Mouse (Mus musculus): ENCODE data around the gene Gm10100.
"Not testable (repeated sequence)": the region's sequence is repeated elsewhere in the genome, so short reads cannot be mapped to it uniquely, and the experiment has no call there.

The Gm10100 gene

GRCm38 (mm10) chr10:77726186-77726585, at the start of gene Gm10100:
Gene Gm10100, plus strand, starts transcription at chr10:77726486.
- no peak for DNase-seq

DNA sequence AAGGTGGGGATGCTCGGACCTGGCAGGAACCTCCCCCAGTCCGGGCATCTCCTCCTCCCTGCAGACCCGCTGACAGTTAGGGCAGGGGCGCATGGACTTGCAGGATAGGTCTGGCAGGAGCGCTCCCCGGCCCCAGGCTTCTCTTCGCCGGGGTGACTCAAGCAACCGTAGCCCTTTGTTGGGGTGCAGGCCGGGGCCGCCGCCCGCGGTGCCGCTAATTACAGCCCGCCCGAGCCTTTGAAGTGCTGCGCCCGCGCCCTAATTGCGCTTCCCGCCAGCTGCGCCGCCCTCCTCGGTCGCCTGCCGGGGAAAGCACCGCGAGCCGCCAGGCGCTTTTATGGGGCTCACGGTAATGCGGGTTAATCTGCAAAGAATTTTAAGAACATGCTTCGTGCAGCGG, 48.7 kb upstream of the Gm10100 start:
- no peak for DNase-seq

DNA sequence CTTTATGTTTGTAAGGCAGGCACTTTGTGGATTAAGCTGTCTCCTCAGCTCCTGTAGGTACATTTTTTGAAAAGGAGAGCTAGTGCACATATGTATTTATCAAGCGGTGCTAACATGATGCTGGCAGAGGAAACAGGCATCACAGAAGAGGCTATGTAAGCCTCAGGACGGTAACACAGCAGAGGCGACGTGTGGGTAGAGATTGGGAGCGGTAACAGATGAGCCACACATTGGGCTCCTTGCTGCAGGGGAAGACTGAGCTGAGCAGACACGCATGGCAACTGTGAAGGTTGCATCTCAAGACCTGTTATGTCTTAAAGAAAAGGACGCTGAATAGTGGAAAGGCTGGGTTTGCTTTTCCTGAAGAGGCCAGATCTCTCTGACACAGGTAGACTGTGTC, 43.3 kb upstream of the Gm10100 start:
- no peak for DNase-seq

GRCm38 (mm10) chr10:77684181-77684580, 42.1 kb upstream of the Gm10100 start:
- DNase-seq: no peak

- no peak for DNase-seq
Measured at GRCm38 (mm10) chr10:77685895-77686664, 40.2 kb upstream of the Gm10100 start, which contains the start of gene Tspear. Gene Tspear, plus strand, starts transcription at chr10:77686569.

DNA sequence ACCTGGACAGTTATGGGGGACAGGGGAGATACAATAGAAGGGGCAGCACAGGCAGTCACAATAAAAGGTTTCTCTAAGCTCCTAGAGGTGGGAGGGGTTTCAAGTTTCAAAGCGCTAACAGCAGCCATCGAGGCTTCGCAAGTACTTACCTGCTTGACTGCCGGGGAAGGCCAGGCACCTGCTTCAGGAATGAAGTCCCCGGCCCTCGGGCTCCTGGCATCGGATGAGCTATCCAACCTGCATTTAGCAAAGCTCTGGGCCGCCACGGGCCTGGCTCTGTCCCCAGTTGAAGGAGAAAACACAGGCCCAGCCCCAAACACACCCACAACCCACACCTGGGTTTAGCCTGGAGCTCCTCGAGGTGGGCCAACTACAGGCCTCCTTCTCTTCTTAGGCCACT, 39.3 kb upstream of the Gm10100 start:
- DNase-seq: no peak

GRCm38 (mm10) chr10:77690356-77690807, 35.9 kb upstream of the Gm10100 start, which contains the start of gene Gm19402:
Gene Gm19402, minus strand, starts transcription at chr10:77690757.
- DNase-seq: not testable (repeated sequence)

DNA sequence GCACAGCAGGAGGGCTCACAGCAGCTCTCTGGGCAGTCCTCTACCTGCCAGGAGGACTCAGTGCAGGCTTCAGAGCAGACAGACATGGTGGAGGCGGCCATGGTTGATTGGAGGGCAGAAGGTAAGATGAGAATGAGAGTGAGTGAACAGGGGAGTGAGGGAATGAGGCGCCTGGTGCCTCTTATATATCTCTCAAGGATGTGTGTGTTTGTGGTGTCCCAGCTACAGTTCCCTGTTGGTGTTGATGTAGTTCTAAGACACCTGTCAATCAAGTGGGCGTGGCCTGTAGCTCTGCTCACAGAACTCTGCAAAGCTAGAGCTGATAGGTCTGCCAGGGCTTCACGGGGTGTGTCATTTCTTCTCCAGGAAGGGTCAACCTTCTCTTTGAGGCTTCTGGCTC, 29.2 kb upstream of the Gm10100 start, which contains the start of gene Gm9508:
Gm9508 (minus strand) TSS at position 101 of the 400 bp plus-strand sequence.
- DNase-seq: no peak

DNA sequence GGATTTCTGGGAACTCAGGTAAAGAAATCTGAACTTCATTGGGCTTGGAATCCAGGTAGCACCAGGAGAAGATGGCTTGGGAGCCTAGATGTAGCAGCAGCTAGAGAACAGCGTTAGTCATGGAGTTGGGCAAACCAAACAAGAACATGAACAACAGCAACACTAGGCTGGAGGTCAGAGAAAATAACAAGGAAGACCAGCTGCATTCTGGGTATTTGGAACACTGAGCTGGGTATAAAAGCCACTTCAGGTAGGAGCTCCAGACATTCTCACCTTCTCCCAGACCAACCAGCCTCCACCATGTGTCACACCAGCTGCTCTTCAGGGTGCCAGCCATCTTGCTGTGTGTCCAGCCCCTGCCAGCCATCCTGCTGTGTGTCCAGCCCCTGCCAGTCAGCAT, 20.0 kb upstream of the Gm10100 start, which contains the start of gene Gm10272:
Gm10272 (plus strand) TSS at position 301 of the 400 bp plus-strand sequence.
- no peak for DNase-seq

- no peak for DNase-seq
Measured at GRCm38 (mm10) chr10:77709831-77710230, 16.5 kb upstream of the Gm10100 start.

- DNase-seq: not testable (repeated sequence)
Measured at GRCm38 (mm10) chr10:77711157-77711556, 15.1 kb upstream of the Gm10100 start, which contains the start of gene Gm10024. Gene Gm10024, plus strand, starts transcription at chr10:77711457.

GRCm38 (mm10) chr10:77713734-77714133, 12.6 kb upstream of the Gm10100 start:
- no peak for DNase-seq

GRCm38 (mm10) chr10:77715507-77715906, 10.8 kb upstream of the Gm10100 start, which contains the start of gene Gm10142:
Gene Gm10142, plus strand, starts transcription at chr10:77715807.
- no peak for DNase-seq

- DNase-seq: not testable (repeated sequence)
Measured at GRCm38 (mm10) chr10:77720299-77720698, 6.0 kb upstream of the Gm10100 start, which contains the start of gene Krtap12-1. Gene Krtap12-1, plus strand, starts transcription at chr10:77720599.

DNA sequence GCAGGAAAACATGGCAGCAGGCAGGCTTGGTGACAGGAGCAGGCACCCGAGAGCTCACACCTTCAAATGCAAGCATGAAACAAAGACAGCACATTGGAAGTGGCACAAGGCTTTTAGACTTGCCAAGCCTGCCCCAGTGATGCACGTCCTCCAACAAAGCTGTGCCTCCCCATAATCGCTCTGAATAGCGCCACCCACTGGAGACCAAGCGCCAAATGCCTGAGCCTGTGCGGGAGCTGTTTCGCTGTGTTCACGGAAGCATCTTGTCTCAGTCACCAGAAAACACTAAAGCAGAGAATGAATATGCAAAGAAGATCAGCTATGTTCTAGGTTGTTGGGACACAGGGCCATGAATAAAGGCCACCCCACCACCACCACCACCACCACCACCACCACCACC, 1.4 kb upstream of the Gm10100 start:
- no peak for DNase-seq

GRCm38 (mm10) chr10:77728280-77728679, 2.0 kb downstream of the Gm10100 start:
- DNase-seq: no peak

GRCm38 (mm10) chr10:77729241-77729640, 3.0 kb downstream of the Gm10100 start:
- no peak for DNase-seq

- DNase-seq: no peak
Measured at GRCm38 (mm10) chr10:77735928-77736327, 9.6 kb downstream of the Gm10100 start.

DNA sequence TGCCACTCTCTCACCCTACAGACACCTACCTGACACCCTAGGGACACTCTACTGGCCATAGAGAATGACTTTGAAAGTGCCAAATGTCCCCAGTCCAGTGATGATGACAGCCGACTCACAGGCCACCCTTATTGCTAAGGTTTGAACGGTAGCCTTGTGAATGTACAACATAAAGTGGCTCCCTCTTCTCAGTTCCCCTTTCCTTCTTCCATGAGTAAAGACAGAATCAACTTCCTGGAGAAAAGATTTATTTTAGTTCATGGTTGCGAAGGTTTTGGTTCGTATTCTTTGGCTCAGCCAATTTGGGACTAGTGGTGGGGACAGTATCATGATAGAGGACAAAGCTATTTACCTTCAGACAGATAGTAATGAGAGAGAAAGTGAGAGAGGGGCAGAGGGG, 12.6 kb downstream of the Gm10100 start:
- no peak for DNase-seq

DNA sequence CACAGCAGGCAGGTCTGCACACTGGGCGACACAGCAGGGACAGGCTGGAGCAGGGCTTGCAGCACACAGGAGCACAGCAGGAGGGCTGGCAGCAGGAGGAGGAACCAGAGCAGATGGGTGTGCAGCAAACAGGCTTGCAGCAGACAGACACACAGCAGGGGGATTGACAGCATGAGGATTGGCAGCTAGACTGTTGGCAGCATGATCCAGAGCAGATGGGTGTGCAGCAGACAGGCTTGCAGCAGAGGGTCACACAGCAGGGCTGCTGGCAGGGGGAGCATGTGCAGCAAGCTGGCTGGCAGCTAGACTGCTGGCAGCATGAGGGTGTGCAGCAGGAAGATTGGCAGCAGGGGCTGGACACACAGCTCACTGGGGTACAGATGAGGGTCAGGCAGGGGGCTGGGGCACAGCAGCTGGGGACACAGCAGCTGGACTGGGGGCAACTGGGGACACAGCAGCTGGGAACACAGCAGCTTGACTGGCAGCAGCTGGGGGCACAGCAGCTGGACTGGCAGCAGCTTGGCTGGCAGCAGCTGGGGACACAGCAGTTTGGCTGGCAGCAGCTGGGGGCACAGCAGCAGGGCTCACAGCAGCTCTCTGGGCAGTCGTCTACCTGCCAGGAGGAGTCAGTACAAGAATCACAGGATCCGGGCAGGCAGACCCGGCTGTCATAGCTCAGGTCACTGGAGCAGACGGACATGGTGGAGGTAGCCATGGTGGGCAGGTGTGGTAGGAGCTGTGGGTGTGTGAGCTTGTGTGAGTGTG, 15.8 kb downstream of the Gm10100 start, which contains the start of gene Gm18596:
Gm18596 (minus strand) TSS at position 715 of the 765 bp plus-strand sequence.
- DNase-seq: not testable (repeated sequence)

GRCm38 (mm10) chr10:77750686-77751085, 24.4 kb downstream of the Gm10100 start:
- not testable (repeated sequence) for DNase-seq

GRCm38 (mm10) chr10:77751254-77751653, 25.0 kb downstream of the Gm10100 start, which contains the start of gene Gm9736:
Gene Gm9736, minus strand, starts transcription at chr10:77751354.
- not testable (repeated sequence) for DNase-seq

- DNase-seq: not testable (repeated sequence)
Measured at GRCm38 (mm10) chr10:77752312-77752711, 26.0 kb downstream of the Gm10100 start.
